Mouse (Mus musculus): ENCODE measurements around the gene Rdh12.

The Rdh12 gene

GRCm38 (mm10) chr12:79253294-79254053 lies 44.8 kb downstream of the Rdh12 start:
- no peak for DNase-seq (ENCODE audit: low read depth)

- peak; percentile 4 for DNase-seq (ENCODE audit: low read depth)
Measured at GRCm38 (mm10) chr12:79254975-79255374, 46.3 kb downstream of the Rdh12 start.

- no peak for DNase-seq (ENCODE audit: low read depth)
Measured at GRCm38 (mm10) chr12:79260154-79260553, 51.4 kb downstream of the Rdh12 start.

GRCm38 (mm10) chr12:79261035-79261434 lies 52.3 kb downstream of the Rdh12 start:
- DNase-seq (ENCODE audit: low read depth): peak; percentile 24

All from c-Kit-positive CD71-negative TER-119-negative erythroid progenitor cells, embryonic 14.5 days (primary cell).